In the genomic region with DNA sequence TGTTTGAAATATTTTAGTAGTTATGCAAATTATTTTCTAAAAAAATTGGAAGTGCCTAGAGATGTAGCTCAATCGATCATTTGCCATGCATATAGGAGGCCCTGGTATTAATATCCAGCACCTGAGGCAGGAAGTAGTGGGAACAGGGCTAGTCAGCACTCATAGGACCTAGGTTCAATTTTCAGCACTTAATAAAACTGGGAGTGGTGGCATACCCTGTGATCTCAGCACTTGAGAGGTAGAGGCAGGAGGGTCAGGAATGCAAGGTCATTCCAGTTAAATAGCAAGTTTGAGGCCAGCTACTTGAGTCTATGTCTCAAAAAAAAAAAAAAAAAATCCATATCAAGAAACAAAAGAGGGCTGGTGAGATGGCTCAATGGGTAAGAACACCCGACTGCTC, we compare ENCODE assay signal across 35 mouse cellular contexts. TPM values are rescaled to one million over a fixed set of nuclear protein-coding genes. Genes with fewer than 3 reads are reported as not detected.
DNase-seq lines count a peak whose midpoint lies in the region; ATAC-seq and TF ChIP-seq lines count a peak whose summit lies in the region.
"Had no signal": no experiment of that assay in that cellular context is flagged by ENCODE, and none has a peak within 500 bp of the region (broad histone marks: within the 10 kb centered on the region; RNA-seq: fewer than 3 reads in every experiment).

No protein-coding gene starts in this region.

- H3K4me2 ChIP-seq in lung, embryonic 14.5 days = no peak overlapping the region
- no peak overlapping the region for H3K4me2 ChIP-seq in neural tube, embryonic 11.5 days (ENCODE audit: low read depth)
- H3K4me2 ChIP-seq: embryonic facial prominence, embryonic 13.5 days; forebrain, embryonic 12.5 days; forebrain, embryonic 15.5 days; heart, embryonic 12.5 days; heart, embryonic 15.5 days; hindbrain, embryonic 13.5 days had no signal

- TF ChIP-seq POLR2A in lung, adult 2 months (IDR thresholded peaks at IDR 0.05; ENCODE audit: borderline replicate concordance, extremely low read depth, low read depth, low read length) = no peak

- no peaks in the 10 kb centered on the region for H3K36me3 ChIP-seq in lung, embryonic 14.5 days (ENCODE audit: insufficient read depth)
- H3K36me3 ChIP-seq in neural tube, embryonic 11.5 days (ENCODE audit: control insufficient read depth, insufficient read depth, low read length) = no peaks in the 10 kb centered on the region
- H3K36me3 ChIP-seq: embryonic facial prominence, embryonic 10.5 days; embryonic facial prominence, embryonic 13.5 days; forebrain, embryonic 12.5 days; forebrain, embryonic 15.5 days; heart, embryonic 12.5 days; heart, embryonic 15.5 days; hindbrain, embryonic 10.5 days; hindbrain, embryonic 13.5 days had no signal

- ATAC-seq in lung, embryonic 14.5 days (ENCODE audit: insufficient read depth) = 0 out of 2 replicates have a peak, but pooled peaks have one; percentile 37
- ATAC-seq in neural tube, embryonic 11.5 days (ENCODE audit: insufficient read depth, low FRiP score, low TSS enrichment) = no peak
- no peak for ATAC-seq in granulocyte monocyte progenitor cell, adult 5-6 weeks (replicated peaks; ENCODE audit: poor library complexity, severe bottlenecking)
- ATAC-seq: activated CD4-positive, CD25-positive, alpha-beta regulatory T cell, adult 4 months; CD4-positive, CD25-positive, alpha-beta regulatory T cell, adult 4 months; forebrain, embryonic 15.5 days; hindbrain, embryonic 16.5 days had no signal

- WGBS in lung, embryonic 14.5 days = 52% methylated on average over 2 of the region's 2 CpGs
- 52% methylated on average over 2 of the region's 2 CpGs for WGBS in lung, adult 2 months
- 89% methylated on average over 2 of the region's 2 CpGs for WGBS in neural tube, embryonic 11.5 days

- H3K4me1 ChIP-seq in lung, embryonic 14.5 days (ENCODE audit: insufficient read depth) = no peaks in the 10 kb centered on the region; the same call in 1 of the 2 replicates
- peaks cover 2% of the 10 kb centered on the region; the same call in 1 of the 2 replicates for H3K4me1 ChIP-seq in lung, adult 2 months (ENCODE audit: control insufficient read depth, insufficient read depth, low read length)
- H3K4me1 ChIP-seq in neural tube, embryonic 11.5 days (ENCODE audit: control insufficient read depth, insufficient read depth, low read length) = no peaks in the 10 kb centered on the region
- H3K4me1 ChIP-seq: embryonic facial prominence, embryonic 13.5 days; forebrain, embryonic 15.5 days had no signal

- no peak for TF ChIP-seq CTCF in lung, embryonic 14.5 days (IDR thresholded peaks at IDR 0.05; ENCODE audit: low read depth)
- TF ChIP-seq CTCF in lung, adult 2 months (IDR thresholded peaks at IDR 0.05; ENCODE audit: insufficient read depth, low read length) = no peak

- no peaks in the 10 kb centered on the region for H3K9me3 ChIP-seq in lung, embryonic 14.5 days (ENCODE audit: low read depth, low read length)
- no peaks in the 10 kb centered on the region for H3K9me3 ChIP-seq in neural tube, embryonic 11.5 days (ENCODE audit: control insufficient read depth, low read length)
- H3K9me3 ChIP-seq: embryonic facial prominence, embryonic 10.5 days; embryonic facial prominence, embryonic 13.5 days; forebrain, embryonic 12.5 days; forebrain, embryonic 15.5 days; heart, embryonic 12.5 days; heart, embryonic 15.5 days; hindbrain, embryonic 10.5 days; hindbrain, embryonic 13.5 days had no signal

- peak; percentile 40 for DNase-seq in lung, embryonic 14.5 days
- DNase-seq in lung, adult 2 months = no peak
- peak; percentile 2 for DNase-seq in neural tube, embryonic 11.5 days (ENCODE audit: low spot score)
- no peak for DNase-seq in neural tube, embryonic 10.5 days (ENCODE audit: extremely low spot score, low spot score)
- peak; percentile 50 for DNase-seq in lung, postnatal 25 days (ENCODE audit: low spot score)
- DNase-seq: adrenal gland, adult 8-10 months; adrenal gland, postnatal 25 days; cerebellum, adult 11-12 months; cerebellum, adult 8-10 months; cerebellum, postnatal 10 days; cerebellum, postnatal 36 days; embryo, embryonic 11 days; gastrocnemius, postnatal 10 days; gastrocnemius, postnatal 36 days; heart, adult 11 months; heart, postnatal 10 days; heart, postnatal 36 days had no signal

- peaks cover 7% of the 10 kb centered on the region for H3K27me3 ChIP-seq in lung, embryonic 14.5 days (ENCODE audit: insufficient read depth, low read length)
- peaks cover 12% of the 10 kb centered on the region for H3K27me3 ChIP-seq in neural tube, embryonic 11.5 days (ENCODE audit: control insufficient read depth, insufficient read depth, low read length)
- H3K27me3 ChIP-seq: forebrain, embryonic 15.5 days had no signal

- H3K27ac ChIP-seq in lung, embryonic 14.5 days (ENCODE audit: low read depth) = peak overlapping the region; percentile 30; the same call in 1 of the 2 replicates
- no peak overlapping the region for H3K27ac ChIP-seq in neural tube, embryonic 11.5 days (ENCODE audit: low read depth, low read length)
- H3K27ac ChIP-seq: embryonic facial prominence, embryonic 10.5 days; embryonic facial prominence, embryonic 13.5 days; forebrain, embryonic 12.5 days; forebrain, embryonic 15.5 days; heart, embryonic 15.5 days; hindbrain, embryonic 10.5 days; hindbrain, embryonic 13.5 days had no signal

- H3K9ac ChIP-seq in lung, embryonic 14.5 days = no peak overlapping the region
- no peak overlapping the region for H3K9ac ChIP-seq in neural tube, embryonic 11.5 days (ENCODE audit: low read length)
- H3K9ac ChIP-seq: embryonic facial prominence, embryonic 13.5 days; forebrain, embryonic 12.5 days; forebrain, embryonic 15.5 days; heart, embryonic 12.5 days; heart, embryonic 15.5 days; hindbrain, embryonic 13.5 days had no signal

- no peak overlapping the region for H3K4me3 ChIP-seq in lung, embryonic 14.5 days (ENCODE audit: low read depth, low read length)
- H3K4me3 ChIP-seq in lung, adult 2 months (replicated peaks; ENCODE audit: extremely low read depth, low read depth, low read length) = no peak overlapping the region
- no peak overlapping the region for H3K4me3 ChIP-seq in neural tube, embryonic 11.5 days (ENCODE audit: low read depth, low read length)
- H3K4me3 ChIP-seq: embryonic facial prominence, embryonic 10.5 days; embryonic facial prominence, embryonic 13.5 days; erythroblast, embryonic 14.5 days; forebrain, embryonic 12.5 days; forebrain, embryonic 15.5 days; heart, embryonic 12.5 days; heart, embryonic 15.5 days; hindbrain, embryonic 10.5 days; hindbrain, embryonic 13.5 days had no signal

RNA-seq across cellular contexts. Expression of gene Noto, which starts 4.5 kb away (rescaled TPM):
- polyA plus RNA-seq in lung, embryonic 14.5 days (2014; fragmentation: Nextera tagmentation; extraction: Ambion mirVana) = 0.19 and 0.37 TPM in 2 replicates
- polyA plus RNA-seq in lung, adult 2 months (2012; rRNA removed) = 0.16 TPM in 1 of 2 replicates, not detected in the other
- not detected in 2 replicates for polyA plus RNA-seq in neural tube, embryonic 11.5 days (2014; fragmentation: Nextera tagmentation; extraction: Ambion mirVana)
- not detected in 2 replicates for total RNA-seq in granulocyte monocyte progenitor cell, adult 5-6 weeks (2014; fragmentation: Nextera tagmentation)
- not detected in 2 replicates for total RNA-seq in granulocyte monocyte progenitor cell, adult 5-6 weeks (2017)
- total RNA-seq: adrenal gland, adult 8-10 months; adrenal gland, postnatal 25 days; gastrocnemius, adult 18-20 months; gastrocnemius, postnatal 10 days; gastrocnemius, postnatal 36 days; heart, postnatal 10 days; heart, postnatal 36 days; MEL had no signal
- polyA plus RNA-seq: activated CD4-positive, CD25-positive, alpha-beta regulatory T cell, adult 4 months; brain, embryonic 14.5 days; C2C12; CD4-positive, CD25-positive, alpha-beta regulatory T cell, adult 4 months; cortical plate, adult 2 months; embryonic facial prominence, embryonic 10.5 days; embryonic facial prominence, embryonic 13.5 days; erythroblast, embryonic 14.5 days; forebrain, embryonic 12.5 days; forebrain, embryonic 15.5 days; heart, embryonic 12.5 days; heart, embryonic 15.5 days; hindbrain, embryonic 10.5 days; hindbrain, embryonic 13.5 days; hindbrain, embryonic 16.5 days had no signal

RNA-seq across cellular contexts. Expression of gene Smyd5, which starts 12.6 kb away (rescaled TPM):
- polyA plus RNA-seq in lung, embryonic 14.5 days (2014; fragmentation: Nextera tagmentation; extraction: Ambion mirVana) = 67.3 and 68.3 TPM in 2 replicates
- polyA plus RNA-seq in lung, adult 2 months (2012; rRNA removed) = 15.0 and 21.1 TPM in 2 replicates
- 52.8 and 56.9 TPM in 2 replicates for polyA plus RNA-seq in neural tube, embryonic 11.5 days (2014; fragmentation: Nextera tagmentation; extraction: Ambion mirVana)
- total RNA-seq in granulocyte monocyte progenitor cell, adult 5-6 weeks (2014; fragmentation: Nextera tagmentation) = 54.1 and 64.2 TPM in 2 replicates
- 50.5 and 56.3 TPM in 2 replicates for total RNA-seq in granulocyte monocyte progenitor cell, adult 5-6 weeks (2017)

RNA-seq across cellular contexts. Expression of gene Cct7, which starts 32.2 kb away (rescaled TPM):
- 501 and 506 TPM in 2 replicates for polyA plus RNA-seq in lung, embryonic 14.5 days (2014; fragmentation: Nextera tagmentation; extraction: Ambion mirVana)
- 71.5 and 103 TPM in 2 replicates for polyA plus RNA-seq in lung, adult 2 months (2012; rRNA removed)
- polyA plus RNA-seq in neural tube, embryonic 11.5 days (2014; fragmentation: Nextera tagmentation; extraction: Ambion mirVana) = 712 and 739 TPM in 2 replicates
- 218 and 263 TPM in 2 replicates for total RNA-seq in granulocyte monocyte progenitor cell, adult 5-6 weeks (2014; fragmentation: Nextera tagmentation)
- 327 and 340 TPM in 2 replicates for total RNA-seq in granulocyte monocyte progenitor cell, adult 5-6 weeks (2017)

RNA-seq across cellular contexts. Expression of gene Pradc1, which starts 32.6 kb away (rescaled TPM):
- 26.5 and 27.3 TPM in 2 replicates for polyA plus RNA-seq in lung, embryonic 14.5 days (2014; fragmentation: Nextera tagmentation; extraction: Ambion mirVana)
- 27.0 and 28.9 TPM in 2 replicates for polyA plus RNA-seq in lung, adult 2 months (2012; rRNA removed)
- 26.8 and 28.0 TPM in 2 replicates for polyA plus RNA-seq in neural tube, embryonic 11.5 days (2014; fragmentation: Nextera tagmentation; extraction: Ambion mirVana)
- total RNA-seq in granulocyte monocyte progenitor cell, adult 5-6 weeks (2014; fragmentation: Nextera tagmentation) = 26.8 and 31.7 TPM in 2 replicates
- total RNA-seq in granulocyte monocyte progenitor cell, adult 5-6 weeks (2017) = 10.2 and 16.8 TPM in 2 replicates

RNA-seq across cellular contexts. Expression of gene Rab11fip5, which starts 44.7 kb away (rescaled TPM):
- polyA plus RNA-seq in lung, embryonic 14.5 days (2014; fragmentation: Nextera tagmentation; extraction: Ambion mirVana) = 10.1 and 10.6 TPM in 2 replicates
- 20.0 and 24.9 TPM in 2 replicates for polyA plus RNA-seq in lung, adult 2 months (2012; rRNA removed)
- polyA plus RNA-seq in neural tube, embryonic 11.5 days (2014; fragmentation: Nextera tagmentation; extraction: Ambion mirVana) = 4.4 and 5.5 TPM in 2 replicates
- total RNA-seq in granulocyte monocyte progenitor cell, adult 5-6 weeks (2014; fragmentation: Nextera tagmentation) = 5.4 TPM in 2 replicates
- 3.2 and 3.6 TPM in 2 replicates for total RNA-seq in granulocyte monocyte progenitor cell, adult 5-6 weeks (2017)

Comparison
In these comparisons a context has a peak if more than half of its experiments do, and no peak if none do; other contexts are left out.
1. DNase-seq: peak in lung, embryonic 14.5 days (single experiment), neural tube, embryonic 11.5 days (single experiment) and lung, postnatal 25 days (single experiment); none in lung, adult 2 months (single experiment) and neural tube, embryonic 10.5 days (single experiment).